Mouse (Mus musculus) liver, embryonic 14.5 days (tissue): ENCODE results near the gene Clip1.

ENCODE experiments used
- CTCF ChIP-seq: IDR thresholded peaks from 2 replicates; pipeline ENCODE4 v1.5.1; 2016; ENCODE audit warnings: antibody characterized with exemption, low read depth, control low read depth
- EP300 ChIP-seq: IDR thresholded peaks from 2 replicates; pipeline ENCODE4 v1.6.1; 2016; ENCODE audit warnings: antibody characterized with exemption, low read depth

- TF ChIP-seq CTCF (no peak), EP300 (no peak)
Measured at GRCm38 (mm10) chr5:123556451-123556850, 128.0 kb downstream of the Clip1 start.
